Mouse (Mus musculus) bone marrow, adult 2 months (tissue): Measurements from ENCODE around the gene 2310022B05Rik.

Source experiments
- CTCF ChIP-seq: fragments of 200-500 bp; IDR thresholded peaks from 2 replicates; pipeline ENCODE4 v1.5.1; 2011; ENCODE audit warnings: low read length, control low read depth; ENCODE audit not compliant: control insufficient read depth, insufficient read depth
- POLR2A ChIP-seq: fragments of 200-500 bp; IDR thresholded peaks from 2 replicates; pipeline ENCODE4 v1.6.1; 2011; ENCODE audit warnings: low read depth, mild to moderate bottlenecking, control low read depth, low read length, borderline replicate concordance; ENCODE audit not compliant: control insufficient read depth

DNA sequence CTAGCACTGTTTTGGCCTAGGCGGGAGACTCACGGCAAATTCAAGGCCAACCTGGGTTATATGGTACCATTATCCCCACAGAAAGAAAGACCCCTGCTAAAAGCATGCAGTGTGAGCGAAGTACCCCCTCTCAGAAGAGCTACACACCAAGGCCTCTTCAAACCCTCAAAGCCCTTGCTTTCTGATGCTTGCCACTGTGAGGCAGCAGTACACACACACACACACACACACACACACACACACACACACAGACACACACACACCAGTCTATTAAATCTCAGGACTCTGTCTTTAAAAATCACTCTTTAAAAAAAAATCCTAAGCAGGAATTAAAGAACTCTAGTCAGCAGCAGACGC lies 683 bp upstream of the 2310022B05Rik start:
- TF ChIP-seq CTCF (no peak), POLR2A (no peak)
